Mouse (Mus musculus): ENCODE results near the gene Wt1.

The Wt1 gene

GRCm38 (mm10) chr2:105126691-105127530, 582 bp downstream of the Wt1 start:
- CTCF ChIA-PET, result no interaction called here

GRCm38 (mm10) chr2:105127531-105128480, 1.5 kb downstream of the Wt1 start:
- CTCF ChIA-PET, result no interaction called here

- CTCF ChIA-PET, result no interaction called here
Measured at GRCm38 (mm10) chr2:105128564-105128963, 2.2 kb downstream of the Wt1 start.

- CTCF ChIA-PET, result no interaction called here
Measured at GRCm38 (mm10) chr2:105130351-105131060, 4.2 kb downstream of the Wt1 start.

DNA sequence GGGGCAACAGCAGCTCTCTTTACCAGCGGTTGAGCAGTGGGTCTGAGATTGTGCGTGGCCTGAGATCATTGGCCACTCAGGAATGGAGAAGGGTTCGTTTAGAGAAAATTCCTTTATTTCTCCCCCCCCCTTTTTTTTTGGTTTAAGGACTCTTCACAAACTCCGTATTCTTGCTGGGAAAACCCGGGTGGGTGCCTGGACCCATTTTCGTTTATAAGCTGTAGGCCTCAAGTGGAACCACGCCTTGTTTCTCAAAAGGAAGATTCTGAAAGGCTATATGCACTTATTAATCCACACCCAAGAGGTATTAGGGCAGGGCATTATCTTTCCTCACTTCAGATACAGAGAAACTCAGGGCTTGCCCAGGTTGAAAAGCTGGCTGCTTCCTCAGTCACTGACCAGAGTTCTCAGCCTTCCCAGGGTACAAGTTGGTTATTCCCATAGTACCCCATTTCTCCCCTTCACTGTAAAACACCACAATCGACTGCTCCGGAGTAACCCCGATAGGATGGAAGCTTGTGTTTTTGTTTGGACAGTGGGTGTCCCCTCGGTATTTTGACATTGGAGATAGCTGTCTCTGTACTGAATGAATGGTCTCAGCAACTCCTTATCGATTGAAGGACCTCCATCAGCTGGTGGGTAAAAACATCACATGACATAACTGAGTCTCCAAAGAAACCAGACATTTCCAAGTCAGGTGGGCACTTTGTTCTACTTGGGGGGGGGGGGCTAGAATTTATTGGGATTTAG, 4.9 kb downstream of the Wt1 start:
- CTCF ChIA-PET, result no interaction called here

GRCm38 (mm10) chr2:105131811-105132100, 5.4 kb downstream of the Wt1 start:
- CTCF ChIA-PET, result no interaction called here

DNA sequence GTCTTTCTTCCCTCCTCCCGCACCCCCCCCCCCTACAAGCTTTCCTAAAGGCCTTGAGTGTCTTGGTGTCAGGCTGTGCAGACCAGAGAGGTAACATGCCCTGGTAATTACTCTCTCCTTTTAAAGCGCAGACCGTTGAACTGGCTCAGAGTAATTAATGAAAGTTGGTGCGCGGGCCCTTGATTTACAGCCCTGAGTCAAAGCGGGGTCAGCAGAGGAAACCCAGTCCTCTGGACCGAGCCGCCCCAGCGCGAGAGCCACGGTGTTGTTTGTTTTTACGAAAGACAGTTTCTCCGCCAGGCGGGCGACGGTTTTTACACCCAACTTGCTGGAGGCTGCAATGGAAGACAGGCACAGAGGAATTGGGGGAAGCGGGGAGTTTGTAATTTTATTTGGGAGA, 6.0 kb downstream of the Wt1 start:
- CTCF ChIA-PET, result no interaction called here

- CTCF ChIA-PET, result no interaction called here
Measured at GRCm38 (mm10) chr2:105132933-105133795, 6.8 kb downstream of the Wt1 start.

- CTCF ChIA-PET, result no interaction called here
Measured at GRCm38 (mm10) chr2:105134296-105134695, 8.0 kb downstream of the Wt1 start.

DNA sequence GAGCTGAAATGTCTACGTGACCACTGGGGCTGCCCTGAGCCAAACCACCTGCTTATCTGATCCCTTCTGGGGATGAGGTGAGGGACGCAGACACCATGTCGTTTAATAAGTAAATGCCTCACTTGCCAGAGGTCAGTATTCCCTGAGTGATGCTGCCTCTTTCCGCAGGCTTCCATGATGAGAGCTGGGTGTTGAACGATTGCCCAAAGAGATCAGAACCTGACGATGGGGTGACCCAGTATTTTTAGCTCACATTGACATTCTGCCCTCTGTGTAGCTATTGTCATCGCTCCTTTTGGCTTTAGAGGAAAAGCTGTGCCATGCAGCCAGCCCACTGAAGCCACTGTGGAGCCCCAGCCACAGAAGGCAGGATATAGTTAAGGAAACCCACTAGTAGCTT, 13.1 kb downstream of the Wt1 start:
- CTCF ChIA-PET, result no interaction called here

DNA sequence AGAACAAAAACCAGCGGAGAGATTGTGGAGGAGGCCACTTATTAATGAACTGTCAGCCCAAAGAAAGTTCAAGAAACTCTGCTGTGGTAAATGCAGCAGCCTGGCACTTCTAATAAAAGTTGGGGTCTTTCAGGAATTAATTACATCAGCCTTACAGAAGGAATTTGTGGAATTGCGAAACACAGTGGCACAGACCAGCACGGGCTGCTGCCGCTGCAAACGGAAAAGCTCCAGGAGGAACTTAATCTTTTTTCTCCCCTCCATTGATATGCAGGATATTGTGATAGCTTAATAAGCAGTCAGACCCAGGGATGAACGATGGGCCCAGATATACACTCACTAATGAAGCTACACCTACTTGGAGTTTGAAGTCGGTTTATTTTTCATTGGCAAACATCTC, 15.0 kb downstream of the Wt1 start:
- CTCF ChIA-PET, result no interaction called here

GRCm38 (mm10) chr2:105143731-105144130, 17.4 kb downstream of the Wt1 start:
- CTCF ChIA-PET, result no interaction called here

DNA sequence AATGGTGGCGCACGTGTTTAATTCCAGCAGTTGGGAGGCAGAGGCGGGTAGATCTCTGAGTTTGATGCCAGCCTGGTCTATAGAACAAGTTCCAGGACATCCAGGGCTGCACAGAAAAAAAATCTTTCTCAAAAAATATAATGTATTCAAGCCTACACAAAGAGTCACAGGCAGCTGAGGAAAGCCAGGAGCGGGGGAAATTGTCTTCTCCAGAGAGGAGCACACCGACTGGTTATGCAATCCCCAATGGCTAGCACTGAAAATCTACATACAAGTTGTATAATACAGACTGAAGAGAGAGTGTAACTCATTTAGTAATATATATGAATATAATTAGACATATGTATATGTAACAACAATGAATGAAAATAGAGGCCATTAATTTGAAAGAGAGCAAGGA, 25.2 kb downstream of the Wt1 start:
- CTCF ChIA-PET, result interaction anchor here (0.6 kb wide), 1 partner anchor 1822 kb away, joined by 3 read pairs; no protein-coding TSS in a partner anchor

- CTCF ChIA-PET, result no interaction called here
Measured at GRCm38 (mm10) chr2:105153046-105153445, 26.7 kb downstream of the Wt1 start.

DNA sequence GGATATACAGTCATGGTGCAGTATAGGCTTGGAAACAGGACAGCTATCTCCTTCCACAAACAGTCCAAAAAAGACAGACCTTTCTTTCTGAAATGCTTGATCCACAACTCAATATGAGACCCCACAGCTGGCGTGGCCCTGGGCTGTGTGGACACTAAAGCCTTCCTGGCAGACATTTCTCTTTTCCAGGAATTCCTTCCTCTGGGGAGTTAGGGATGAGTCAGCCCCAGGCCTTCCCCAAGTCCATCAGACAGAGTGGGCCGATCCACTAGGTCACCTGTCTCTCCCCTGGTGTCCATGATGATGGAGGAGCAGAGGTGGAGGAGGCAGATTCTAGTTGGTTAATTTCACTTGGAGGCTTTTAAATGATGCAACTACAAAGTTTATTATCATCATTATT, 34.6 kb downstream of the Wt1 start:
- CTCF ChIA-PET, result no interaction called here

DNA sequence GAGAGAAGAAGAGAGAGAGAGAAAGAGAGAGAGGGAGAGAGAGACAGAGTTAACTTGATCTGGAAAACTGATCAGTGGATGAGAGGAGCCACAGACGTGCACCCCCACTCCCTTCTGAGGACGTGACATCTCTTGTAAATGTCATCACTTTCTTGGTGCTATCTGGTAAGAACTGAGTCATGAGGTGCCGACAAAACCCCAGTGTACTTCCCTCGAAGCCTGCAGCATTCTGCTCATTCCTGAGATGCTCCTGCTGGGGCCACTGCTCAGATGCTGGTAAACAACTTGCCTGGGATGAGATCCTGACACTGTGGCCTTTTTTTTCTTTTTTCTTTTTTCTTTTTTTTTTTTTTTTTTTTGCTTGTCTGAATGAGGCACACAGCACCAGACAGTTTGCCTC, 36.4 kb downstream of the Wt1 start:
- CTCF ChIA-PET, result no interaction called here

GRCm38 (mm10) chr2:105168137-105168536, 41.8 kb downstream of the Wt1 start:
- CTCF ChIA-PET, result no interaction called here

- CTCF ChIA-PET, result no interaction called here
Measured at GRCm38 (mm10) chr2:105174254-105174653, 47.9 kb downstream of the Wt1 start.

GRCm38 (mm10) chr2:105178871-105179270, 52.5 kb downstream of the Wt1 start:
- CTCF ChIA-PET, result no interaction called here

DNA sequence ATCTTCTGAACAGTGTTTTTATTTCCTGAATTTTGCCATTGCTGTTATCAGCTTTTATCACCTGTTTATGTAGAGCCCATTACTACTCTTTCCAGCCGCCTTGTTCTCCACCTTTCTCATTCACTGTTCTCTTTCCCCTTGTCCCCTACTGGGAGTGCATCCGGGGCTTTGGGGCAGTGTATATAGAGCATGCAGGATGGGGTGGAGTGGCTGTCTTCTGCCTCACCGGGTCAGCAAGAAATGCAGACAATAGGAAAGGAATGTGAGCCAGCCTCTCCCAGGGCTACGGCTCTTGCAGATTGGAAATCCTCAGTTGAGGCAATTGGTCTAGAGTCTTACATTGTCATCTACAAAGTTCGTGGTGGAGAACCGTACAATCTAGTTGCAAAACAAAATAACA, 56.2 kb downstream of the Wt1 start:
- CTCF ChIA-PET, result no interaction called here

GRCm38 (mm10) chr2:105185140-105185539, 58.8 kb downstream of the Wt1 start:
- CTCF ChIA-PET, result no interaction called here

Data from spleen, embryonic (tissue).